Mouse (Mus musculus) heart, adult 2 months (tissue): ENCODE measurements around the gene Prkar2b. TPM values are rescaled to one million over a fixed set of nuclear protein-coding genes. Genes with fewer than 3 reads are reported as not detected.
"Not testable (repeated sequence)": the region's sequence is repeated elsewhere in the genome, so short reads cannot be mapped to it uniquely, and the experiment has no call there.

Experiments
- DNase-seq, 2 experiments: peaks; one replicate each; pipeline ENCODE4 v3.0.0; 2021
- H3K27ac ChIP-seq: fragments of 200-600 bp; 2 replicates; pipeline ENCODE4 v1.8.1; 2022
- H3K27me3 ChIP-seq: fragments of 200-500 bp; 2 replicates; pipeline ENCODE4 v1.6.1; 2012; ENCODE audit warnings: mild to moderate bottlenecking, low read length, inconsistent platforms, mixed read lengths; ENCODE audit not compliant: control insufficient read depth, insufficient read depth
- H3K36me3 ChIP-seq: fragments of 200-500 bp; 2 replicates; pipeline ENCODE4 v1.6.1; 2012; ENCODE audit warnings: low read length, inconsistent platforms; ENCODE audit not compliant: control insufficient read depth, insufficient read depth
- H3K4me1 ChIP-seq: fragments of 200-500 bp; 2 replicates; pipeline ENCODE4 v1.6.1; 2011; ENCODE audit warnings: low read length; ENCODE audit not compliant: control insufficient read depth, insufficient read depth
- H3K4me3 ChIP-seq: fragments of 200-600 bp; 2 replicates; pipeline ENCODE4 v1.8.1; 2022
- H3K79me2 ChIP-seq: fragments of 200-500 bp; replicated peaks from 2 replicates; pipeline ENCODE4 v1.6.1; 2012; ENCODE audit warnings: mild to moderate bottlenecking, inconsistent platforms, low read length, moderate library complexity, mixed read lengths; ENCODE audit not compliant: control insufficient read depth, insufficient read depth
- H3K9ac ChIP-seq: fragments of 200-500 bp; 2 replicates; pipeline ENCODE4 v1.6.1; 2012; ENCODE audit warnings: low read depth, mild to moderate bottlenecking, control low read depth, inconsistent platforms, low read length, mixed read lengths
- CTCF ChIP-seq: fragments of 200-600 bp; IDR thresholded peaks from 2 replicates; pipeline ENCODE4 v1.8.1; 2022; ENCODE audit warnings: antibody characterized with exemption, mild to moderate bottlenecking, moderate library complexity
- EP300 ChIP-seq: fragments of 200-500 bp; IDR thresholded peaks from 2 replicates; pipeline ENCODE4 v1.6.1; 2011; ENCODE audit warnings: low read depth, low read length, control low read depth; ENCODE audit not compliant: insufficient read depth
- POLR2A ChIP-seq: fragments of 200-500 bp; IDR thresholded peaks from 2 replicates; pipeline ENCODE4 v1.6.1; 2011; ENCODE audit warnings: mild to moderate bottlenecking, low read depth, low read length, control low read depth; ENCODE audit not compliant: insufficient read depth
- WGBS: fragments of 180-500 bp; shearing (Covaris S2); methylation state at CpG from one replicate; pipeline ENCODE4 v1.1.7; 2018; 5-methylcytosine and 5-hydroxymethylcytosine counted together
- intact Hi-C: fragments of 180-260 bp; cut with DNase I; formaldehyde crosslinking; loops from one replicate; pipeline ENCODE4 v1.15.1; 2025
- polyA plus RNA-seq: library from polyadenylated mRNA; depleted of rRNA; stranded (reverse); fragments of >200 nt; gene quantifications from 2 replicates; pipeline ENCODE4 v1.2.3, GENCODE M21; 2012
- total RNA-seq, 2 experiments: library from RNA; stranded (reverse); gene quantifications; 2 replicates each; pipeline ENCODE4 v1.2.3; 2021

Prkar2b gene
- total and polyA plus RNA-seq, 3 experiments = 5.4 to 10.4 (median 7.9) TPM

DNA sequence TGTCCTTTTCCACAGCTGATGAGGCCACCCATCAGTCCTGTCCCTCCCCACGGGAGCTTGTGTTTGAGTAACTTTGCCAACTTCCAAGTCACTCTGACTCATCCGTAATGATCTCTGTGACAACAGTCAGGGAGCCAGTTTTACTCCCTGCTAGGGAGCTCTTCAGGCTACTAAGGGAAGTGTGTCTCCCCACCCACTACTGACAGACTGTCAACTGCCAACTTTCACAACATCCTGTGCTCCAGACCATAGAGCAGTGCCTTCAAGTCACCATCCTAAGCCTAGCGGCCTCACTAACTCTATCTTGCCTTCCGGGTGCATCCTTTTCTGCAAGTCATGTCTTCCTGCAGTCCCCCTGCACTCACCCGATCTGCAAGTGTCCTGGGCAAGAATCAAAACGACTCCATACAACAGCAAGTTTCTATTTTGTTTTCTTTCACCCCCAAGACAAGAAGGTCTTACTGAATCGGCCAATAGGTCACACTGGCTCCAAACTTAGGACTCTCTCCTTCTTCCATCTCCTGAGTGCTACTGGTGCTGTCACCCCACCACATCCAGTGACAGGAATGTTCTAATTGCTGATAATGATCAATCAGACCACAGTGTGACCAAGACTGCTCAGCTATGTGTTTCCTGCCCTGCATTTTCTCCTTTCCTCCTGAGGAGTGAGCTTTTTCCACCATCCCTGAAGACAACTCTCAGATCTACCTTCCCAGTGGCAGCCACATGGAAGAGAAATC lies 43.3 kb downstream of the Prkar2b start:
- no peaks in the 10 kb centered on the region for H3K27me3 ChIP-seq
- no peak overlapping the region for H3K4me3 ChIP-seq
- TF ChIP-seq CTCF (no peak), POLR2A (no peak), EP300 (no peak)
- H3K9ac ChIP-seq = no peak overlapping the region
- DNase-seq = peak; percentile 21 to 34
- H3K4me1 ChIP-seq = peaks cover 1% of the 10 kb centered on the region; the same call in 1 of the 2 replicates
- H3K36me3 ChIP-seq = no peaks in the 10 kb centered on the region
- intact Hi-C loops = no loop called here
- 21% methylated on average over 7 of the region's 7 CpGs for WGBS
- H3K79me2 ChIP-seq = no peaks in the 10 kb centered on the region
- no peak overlapping the region for H3K27ac ChIP-seq

DNA sequence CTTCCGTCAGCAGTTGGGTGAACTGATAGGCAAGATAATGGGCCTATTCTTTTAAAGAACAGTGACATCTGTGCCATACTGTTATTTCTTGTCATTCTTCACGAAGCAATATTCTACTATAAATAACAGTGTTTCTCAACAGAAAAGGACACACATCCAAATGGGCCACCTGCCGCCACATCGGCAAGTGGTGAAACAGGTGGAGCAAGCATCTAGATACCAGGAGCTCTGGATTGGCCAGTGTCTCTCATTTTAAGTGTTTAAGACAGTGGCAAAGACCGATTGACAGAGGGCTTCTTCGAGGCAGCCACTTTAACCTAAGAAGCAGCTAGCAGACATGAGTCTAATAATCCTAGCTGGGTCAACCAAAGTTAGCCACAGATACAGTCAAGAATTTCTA lies 44.6 kb downstream of the Prkar2b start:
- no peak for TF ChIP-seq POLR2A
- TF ChIP-seq CTCF = no peak
- no peak for TF ChIP-seq EP300
- DNase-seq = no peak
- 90% methylated on average over 6 of the region's 6 CpGs for WGBS
- no peak overlapping the region for H3K4me3 ChIP-seq
- no peak overlapping the region for H3K27ac ChIP-seq
- intact Hi-C loops = no loop called here
- H3K79me2 ChIP-seq = no peaks in the 10 kb centered on the region
- H3K36me3 ChIP-seq = no peaks in the 10 kb centered on the region
- no peaks in the 10 kb centered on the region for H3K27me3 ChIP-seq
- no peak overlapping the region for H3K9ac ChIP-seq
- H3K4me1 ChIP-seq = peaks cover 1% of the 10 kb centered on the region; the same call in 1 of the 2 replicates

DNA sequence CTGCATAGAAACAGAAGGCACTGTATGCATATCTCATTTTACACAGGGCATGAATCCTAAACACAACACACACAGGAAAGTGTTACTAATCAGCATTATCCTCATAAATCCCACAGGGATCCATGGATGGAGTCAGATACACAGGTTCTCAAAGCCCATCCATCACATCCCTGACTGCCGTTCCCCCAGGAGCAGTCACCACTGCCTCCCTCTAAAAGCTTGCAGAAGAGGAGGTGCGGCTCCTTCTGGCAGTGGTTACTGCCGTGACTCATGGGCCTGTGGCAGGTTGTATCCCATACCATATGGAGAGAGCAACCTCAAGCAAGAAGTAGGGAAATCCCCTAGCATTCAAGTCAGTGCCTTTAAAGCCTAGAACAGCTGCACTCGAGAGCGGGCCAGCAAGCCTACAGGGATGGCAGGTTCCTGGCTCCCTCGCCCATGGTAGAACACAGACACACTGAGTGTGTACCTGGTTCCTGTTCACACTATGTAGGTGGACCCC lies 45.8 kb downstream of the Prkar2b start:
- no peak for DNase-seq
- Histone ChIP-seq H3K9ac (no peak overlapping the region), H3K27me3 (no peaks in the 10 kb centered on the region), H3K4me1 (peaks cover 1% of the 10 kb centered on the region; the same call in 1 of the 2 replicates), H3K27ac (no peak overlapping the region), H3K79me2 (no peaks in the 10 kb centered on the region), H3K36me3 (no peaks in the 10 kb centered on the region), H3K4me3 (no peak overlapping the region)
- TF ChIP-seq EP300 (no peak), CTCF (no peak), POLR2A (no peak)
- 54% methylated on average over 6 of the region's 6 CpGs for WGBS
- intact Hi-C loops = no loop called here

DNA sequence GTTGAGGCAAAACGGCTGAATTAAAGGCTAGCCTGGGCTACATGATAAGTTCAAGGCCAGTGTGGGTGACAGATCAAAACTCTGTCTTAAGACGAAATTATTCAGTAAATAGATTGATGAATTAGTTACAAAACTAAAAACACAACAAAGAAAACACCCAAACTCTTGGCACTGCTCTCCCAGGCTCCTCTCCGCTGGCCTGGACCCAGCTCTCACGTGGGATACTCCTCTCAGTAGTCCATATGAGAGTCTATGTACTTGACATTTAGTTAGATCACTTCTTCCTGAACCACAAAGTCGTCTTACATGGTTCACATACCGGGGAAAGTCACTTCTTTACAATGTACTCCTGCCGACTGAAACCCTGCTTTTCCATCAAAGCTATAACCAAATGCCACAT lies 46.3 kb downstream of the Prkar2b start:
- H3K27ac ChIP-seq = no peak overlapping the region
- intact Hi-C loops = no loop called here
- H3K9ac ChIP-seq = no peak overlapping the region
- H3K36me3 ChIP-seq = no peaks in the 10 kb centered on the region
- peaks cover 1% of the 10 kb centered on the region; the same call in 1 of the 2 replicates for H3K4me1 ChIP-seq
- WGBS = 64% methylated on average over 7 of the region's 7 CpGs
- no peaks in the 10 kb centered on the region for H3K27me3 ChIP-seq
- H3K4me3 ChIP-seq = no peak overlapping the region
- no peaks in the 10 kb centered on the region for H3K79me2 ChIP-seq
- no peak for DNase-seq
- TF ChIP-seq CTCF (no peak), EP300 (no peak), POLR2A (no peak)

DNA sequence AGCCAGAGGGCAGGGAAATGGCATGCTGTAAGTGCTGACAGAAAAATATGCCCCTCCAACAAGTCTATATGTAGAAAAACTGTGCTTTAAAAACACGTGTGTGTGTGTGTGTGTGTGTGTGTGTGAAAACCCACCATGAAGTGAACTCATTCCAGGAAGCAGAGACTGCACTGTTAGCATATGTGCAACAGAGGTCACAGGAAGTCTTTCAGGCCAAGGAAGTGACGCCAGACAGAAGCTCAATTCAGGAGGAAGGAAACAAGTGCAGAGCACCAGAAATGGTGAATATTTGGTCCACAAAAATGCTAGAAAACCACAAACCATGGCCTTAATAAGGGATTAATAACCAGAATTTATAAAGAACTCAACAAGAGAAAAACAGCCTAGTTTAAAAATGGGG lies 48.9 kb downstream of the Prkar2b start:
- Histone ChIP-seq H3K79me2 (no peaks in the 10 kb centered on the region), H3K9ac (no peak overlapping the region), H3K27me3 (no peaks in the 10 kb centered on the region), H3K27ac (no peak overlapping the region), H3K36me3 (no peaks in the 10 kb centered on the region), H3K4me3 (no peak overlapping the region), H3K4me1 (no peaks in the 10 kb centered on the region)
- DNase-seq = no peak
- TF ChIP-seq CTCF (no peak), EP300 (no peak), POLR2A (no peak)
- intact Hi-C loops = no loop called here
- 33% methylated on average over 2 of the region's 2 CpGs for WGBS

DNA sequence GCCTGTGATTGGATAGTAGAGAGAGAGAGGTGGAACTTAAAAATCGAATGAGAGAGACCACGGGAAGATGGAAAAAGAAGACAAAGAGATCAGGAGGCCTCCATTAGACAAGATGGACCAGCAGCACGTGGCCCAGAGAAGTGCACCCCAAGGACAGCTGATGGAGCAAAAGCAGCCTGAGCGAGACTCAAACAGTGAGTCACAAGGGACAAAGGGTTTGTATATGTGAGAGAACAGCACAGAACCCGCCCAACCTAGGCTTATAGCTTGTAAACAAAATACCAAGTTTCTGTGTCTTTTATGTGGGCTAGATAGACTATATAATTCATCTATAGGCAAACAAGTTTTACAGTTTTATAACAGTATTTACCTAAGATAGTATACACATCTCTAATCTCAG lies 50.0 kb downstream of the Prkar2b start:
- no peaks in the 10 kb centered on the region for H3K4me1 ChIP-seq
- intact Hi-C loops = no loop called here
- DNase-seq = no peak
- 87% methylated on average over 5 of the region's 5 CpGs for WGBS
- H3K27me3 ChIP-seq = no peaks in the 10 kb centered on the region
- no peak overlapping the region for H3K9ac ChIP-seq
- no peak overlapping the region for H3K27ac ChIP-seq
- TF ChIP-seq POLR2A = no peak
- TF ChIP-seq CTCF = no peak
- no peaks in the 10 kb centered on the region for H3K36me3 ChIP-seq
- no peak overlapping the region for H3K4me3 ChIP-seq
- H3K79me2 ChIP-seq = no peaks in the 10 kb centered on the region

DNA sequence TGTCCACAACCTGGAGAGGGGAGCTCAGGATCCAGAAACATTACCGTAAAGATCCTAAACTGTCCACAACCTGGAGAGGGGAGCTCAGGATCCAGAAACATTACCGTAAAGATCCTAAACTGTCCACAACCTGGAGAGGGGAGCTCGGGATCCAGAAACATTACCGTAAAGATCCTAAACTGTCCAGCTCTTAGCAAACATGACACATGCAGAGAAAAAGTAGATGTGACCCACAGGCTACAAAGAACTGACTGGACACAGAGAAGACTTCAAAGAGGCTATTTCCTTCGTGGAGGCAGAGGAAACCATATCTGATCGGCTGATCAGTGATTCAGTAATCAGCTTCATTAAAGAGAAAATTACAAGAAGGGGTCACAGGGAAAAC lies 51.1 kb downstream of the Prkar2b start:
- WGBS = 48% methylated on average over 5 of the region's 6 CpGs
- H3K4me3 ChIP-seq, H3K27me3 ChIP-seq, DNase-seq, H3K9ac ChIP-seq, H3K36me3 ChIP-seq, intact Hi-C loops, H3K4me1 ChIP-seq, H3K79me2 ChIP-seq, H3K27ac ChIP-seq: not testable (repeated sequence)
